ENCODE assay signal across 8 mouse cellular contexts in the genomic region with DNA sequence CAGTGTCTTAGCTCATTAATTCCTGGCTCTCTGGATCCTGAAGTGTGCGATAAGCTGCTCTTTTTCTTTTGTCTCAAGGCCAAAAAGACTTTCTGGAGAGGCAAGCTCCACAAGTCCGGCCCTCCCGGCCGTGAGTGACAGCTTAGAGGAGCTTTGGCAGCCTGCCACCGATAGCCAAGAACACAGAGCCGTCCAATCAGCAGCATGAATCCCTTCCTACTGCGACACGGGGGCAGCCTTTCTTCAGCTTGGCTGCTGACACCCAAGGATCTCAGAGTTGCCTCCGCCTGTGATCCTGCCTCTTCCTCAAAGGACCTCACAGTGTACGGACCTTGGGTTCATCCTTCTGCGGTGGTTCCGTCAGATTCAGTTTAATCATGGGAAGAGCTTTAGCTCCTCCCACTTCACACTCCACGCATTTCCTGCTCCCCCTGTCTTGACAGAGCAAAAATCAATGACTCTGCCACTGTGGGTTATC. TPM values are rescaled to one million over a fixed set of nuclear protein-coding genes. Genes with fewer than 3 reads are reported as not detected.
DNase-seq lines count a peak whose midpoint lies in the region; ATAC-seq and TF ChIP-seq lines count a peak whose summit lies in the region.

No protein-coding gene starts in this region.

- H3K4me2 ChIP-seq in forebrain, embryonic 11.5 days (ENCODE audit: low read depth, low read length, severe bottlenecking) = peak overlapping the region; percentile 55
- peak overlapping the region; percentile 69 for H3K4me2 ChIP-seq in heart, embryonic 16.5 days (ENCODE audit: low read depth, low read length)
- peak overlapping the region; percentile 53 for H3K4me2 ChIP-seq in liver, embryonic 14.5 days (ENCODE audit: low read depth)
- peak overlapping the region; percentile 61 for H3K4me2 ChIP-seq in stomach, embryonic 15.5 days

- TF ChIP-seq CTCF in liver, embryonic 14.5 days (IDR thresholded peaks at IDR 0.05; ENCODE audit: low read depth) = no peak

- H3K27me3 ChIP-seq in forebrain, embryonic 11.5 days (ENCODE audit: control insufficient read depth, insufficient read depth, low read length) = no peaks in the 10 kb centered on the region
- no peaks in the 10 kb centered on the region for H3K27me3 ChIP-seq in heart, embryonic 16.5 days (ENCODE audit: control insufficient read depth, insufficient read depth, low read length)
- no peaks in the 10 kb centered on the region for H3K27me3 ChIP-seq in liver, embryonic 14.5 days (ENCODE audit: control insufficient read depth, insufficient read depth, low read length)
- no peaks in the 10 kb centered on the region for H3K27me3 ChIP-seq in stomach, embryonic 15.5 days (replicated peaks)

- no peak for TF ChIP-seq EP300 in liver, embryonic 14.5 days (IDR thresholded peaks at IDR 0.05; ENCODE audit: low read depth)

- H3K4me3 ChIP-seq in forebrain, embryonic 11.5 days (ENCODE audit: low read depth, low read length) = peak overlapping the region; percentile 21; the same call in 1 of the 2 replicates
- peak overlapping the region; percentile 42 for H3K4me3 ChIP-seq in heart, embryonic 16.5 days (ENCODE audit: low read length)
- peak overlapping the region; percentile 8 to 54 for H3K4me3 ChIP-seq in liver, embryonic 14.5 days (ENCODE audit: insufficient read depth in 1 of 2, low read depth in 2 of 2, low read length in 2 of 2)
- peak overlapping the region; percentile 31 for H3K4me3 ChIP-seq in stomach, embryonic 15.5 days (replicated peaks)

- peaks cover 33% of the 10 kb centered on the region; the same call in 1 of the 2 replicates for H3K4me1 ChIP-seq in forebrain, embryonic 11.5 days (replicated peaks; ENCODE audit: control insufficient read depth, insufficient read depth, low read length)
- peaks cover 38% of the 10 kb centered on the region for H3K4me1 ChIP-seq in heart, embryonic 16.5 days (ENCODE audit: control insufficient read depth, insufficient read depth, low read length)
- H3K4me1 ChIP-seq in liver, embryonic 14.5 days (replicated peaks; ENCODE audit: control insufficient read depth in 2 of 2, insufficient read depth in 2 of 2, low read length in 1 of 2) = peaks cover 5 to 35% of the 10 kb centered on the region in 2 experiments; a peak in 3 of 4 replicates
- peaks cover 30% of the 10 kb centered on the region for H3K4me1 ChIP-seq in stomach, embryonic 15.5 days

- H3K36me3 ChIP-seq in forebrain, embryonic 11.5 days (ENCODE audit: control insufficient read depth, insufficient read depth, low read length) = no peaks in the 10 kb centered on the region
- H3K36me3 ChIP-seq in heart, embryonic 16.5 days (ENCODE audit: control insufficient read depth, insufficient read depth) = no peaks in the 10 kb centered on the region
- no peaks in the 10 kb centered on the region for H3K36me3 ChIP-seq in liver, embryonic 14.5 days (replicated peaks; ENCODE audit: control insufficient read depth, insufficient read depth, low read depth)
- H3K36me3 ChIP-seq in stomach, embryonic 15.5 days = no peaks in the 10 kb centered on the region

- peak; percentile 84 for ATAC-seq in forebrain, embryonic 11.5 days (replicated peaks; ENCODE audit: low FRiP score)
- peak; percentile 80 for ATAC-seq in heart, embryonic 16.5 days (replicated peaks; ENCODE audit: extremely low read depth, insufficient read depth, low FRiP score)
- ATAC-seq in liver, embryonic 14.5 days (ENCODE audit: insufficient read depth) = peak; percentile 75
- peak; percentile 83 for ATAC-seq in stomach, embryonic 15.5 days (ENCODE audit: insufficient read depth, low FRiP score, low read depth)

- no peaks in the 10 kb centered on the region; the same call in 1 of the 2 replicates for H3K9me3 ChIP-seq in forebrain, embryonic 11.5 days (ENCODE audit: control insufficient read depth, low read length)
- H3K9me3 ChIP-seq in heart, embryonic 16.5 days (replicated peaks; ENCODE audit: control insufficient read depth, low read length) = no peaks in the 10 kb centered on the region
- no peaks in the 10 kb centered on the region for H3K9me3 ChIP-seq in liver, embryonic 14.5 days (ENCODE audit: control insufficient read depth, low read length)
- H3K9me3 ChIP-seq in stomach, embryonic 15.5 days = no peaks in the 10 kb centered on the region

- peak; percentile 87 for DNase-seq in CD4-positive, CD25-positive, alpha-beta regulatory T cell, adult 2 months (ENCODE audit: low read depth, low spot score)
- peak; percentile 71 for DNase-seq in c-Kit-positive CD71-negative TER-119-negative erythroid progenitor cells, embryonic 14.5 days (ENCODE audit: low read depth)
- peak; percentile 96 for DNase-seq in forebrain, embryonic 11.5 days (ENCODE audit: low spot score)
- peak; percentile 99 for DNase-seq in kidney, postnatal 25 days
- DNase-seq in liver, embryonic 14.5 days (ENCODE audit: low read depth in 3 of 3, low spot score in 3 of 3) = peak; percentile 69 to 71 (median 70)
- DNase-seq in neural tube, embryonic 10.5 days (ENCODE audit: extremely low spot score, low spot score) = peak; percentile 92

- under 1% methylated on average over 13 of the region's 13 CpGs for WGBS in forebrain, embryonic 11.5 days
- 2% methylated on average over 13 of the region's 13 CpGs for WGBS in heart, embryonic 16.5 days
- 2% methylated on average over 13 of the region's 13 CpGs for WGBS in liver, embryonic 14.5 days (ENCODE audit: insufficient replicate concordance)
- under 1% methylated on average over 13 of the region's 13 CpGs for WGBS in stomach, embryonic 15.5 days

- H3K9ac ChIP-seq in forebrain, embryonic 11.5 days (ENCODE audit: low read length) = peak overlapping the region; percentile 54
- H3K9ac ChIP-seq in heart, embryonic 16.5 days (ENCODE audit: low read length) = peak overlapping the region; percentile 68
- no peak overlapping the region for H3K9ac ChIP-seq in liver, embryonic 14.5 days (replicated peaks)
- no peak overlapping the region for H3K9ac ChIP-seq in stomach, embryonic 15.5 days

- peak overlapping the region; percentile 93 for H3K27ac ChIP-seq in forebrain, embryonic 11.5 days (ENCODE audit: low read depth, low read length)
- peak overlapping the region; percentile 93 for H3K27ac ChIP-seq in heart, embryonic 16.5 days (ENCODE audit: low read length)
- H3K27ac ChIP-seq in liver, embryonic 14.5 days = no peak overlapping the region
- peak overlapping the region; percentile 95 for H3K27ac ChIP-seq in stomach, embryonic 15.5 days

RNA-seq across cellular contexts. Expression of a gene that starts 57.9 kb away (rescaled TPM):
- 7.0 and 7.5 TPM in 2 replicates for polyA plus RNA-seq in forebrain, embryonic 11.5 days (2014; fragmentation: Nextera tagmentation; extraction: Ambion mirVana)
- polyA plus RNA-seq in heart, embryonic 16.5 days (2015; fragmentation: Nextera tagmentation; extraction: Ambion mirVana) = 2.6 and 3.1 TPM in 2 replicates
- 0.71 and 0.73 TPM in 2 replicates for polyA plus RNA-seq in liver, embryonic 14.5 days (2012; rRNA removed)
- 0.57 and 0.73 TPM in 2 replicates for polyA plus RNA-seq in liver, embryonic 14.5 days (2014; fragmentation: Nextera tagmentation; extraction: Ambion mirVana)
- polyA plus RNA-seq in stomach, embryonic 15.5 days (2015; fragmentation: Nextera tagmentation; extraction: Ambion mirVana) = 5.2 and 5.5 TPM in 2 replicates

Comparison
In these comparisons a context has a peak if more than half of its experiments do, and no peak if none do; other contexts are left out.
1. H3K9ac ChIP-seq: peak in forebrain, embryonic 11.5 days (single experiment) and heart, embryonic 16.5 days (single experiment); none in liver, embryonic 14.5 days (single experiment) and stomach, embryonic 15.5 days (single experiment).
2. Peak in every context shown above with its lines, with median percentiles within 50 percentile points of each other: DNase-seq, ATAC-seq, H3K4me2 ChIP-seq and H3K4me3 ChIP-seq.